Mouse (Mus musculus): ENCODE measurements around the gene Rexo1.

DNA sequence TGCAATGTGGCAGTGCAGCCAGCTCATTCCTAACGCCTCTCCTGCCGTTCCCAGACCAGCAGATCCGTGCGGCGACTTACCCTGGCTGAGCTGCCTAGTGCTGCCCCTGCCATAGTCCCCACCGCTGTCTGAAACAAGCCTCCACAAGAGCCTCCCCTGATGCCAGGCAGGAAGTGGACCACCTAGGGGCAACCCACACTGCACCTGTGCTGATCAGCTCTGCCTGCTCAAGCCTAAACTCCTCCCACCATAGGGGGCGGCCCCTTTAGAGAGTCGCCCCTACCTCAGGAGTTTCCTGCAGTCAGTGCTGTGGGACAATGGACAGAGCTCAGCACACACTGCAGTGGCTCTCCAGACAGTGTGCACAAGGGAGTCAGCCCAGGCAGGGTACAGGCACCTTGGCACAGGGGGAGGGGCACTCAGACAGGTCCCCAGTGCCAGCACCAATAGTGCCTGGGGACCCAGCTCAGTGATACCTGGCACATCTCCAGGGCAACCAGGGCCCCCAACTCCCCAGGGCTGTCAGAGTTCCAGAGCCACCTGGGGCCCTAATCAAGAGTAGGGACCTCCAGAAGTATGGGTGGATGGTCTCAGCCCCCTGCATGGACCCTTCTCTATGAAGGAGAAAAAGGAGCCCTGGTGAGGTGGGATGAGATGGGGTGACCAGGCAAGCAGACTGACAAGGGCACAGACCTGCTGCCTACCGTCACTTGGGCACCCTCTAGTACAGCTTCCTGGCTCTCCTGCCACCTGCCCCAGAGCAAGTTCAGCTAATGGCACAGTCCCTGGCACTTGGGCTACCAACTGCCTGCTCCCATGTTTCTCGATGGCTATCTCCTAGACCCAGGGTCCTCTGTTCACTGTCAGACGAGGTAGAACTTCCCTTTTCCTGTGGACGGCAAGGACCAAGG lies 23.5 kb upstream of the Rexo1 start:
- TF ChIP-seq CTCF (IDR thresholded peaks at IDR 0.05; ENCODE audit: borderline replicate concordance, extremely low read depth, insufficient read depth, insufficient read length) (no peak), POLR2A (IDR thresholded peaks at IDR 0.05; ENCODE audit: borderline replicate concordance, extremely low read depth, insufficient read depth, insufficient read length, poor library complexity, severe bottlenecking) (no peak)

Measured in brain, embryonic 14.5 days (tissue).